Mouse (Mus musculus) bone marrow, adult 2 months (tissue): ENCODE measurements around the gene Taok1.

ENCODE experiments used
- CTCF ChIP-seq: fragments of 200-500 bp; IDR thresholded peaks from 2 replicates; pipeline ENCODE4 v1.5.1; 2011; ENCODE audit warnings: low read length, control low read depth; ENCODE audit not compliant: control insufficient read depth, insufficient read depth
- POLR2A ChIP-seq: fragments of 200-500 bp; IDR thresholded peaks from 2 replicates; pipeline ENCODE4 v1.6.1; 2011; ENCODE audit warnings: low read depth, mild to moderate bottlenecking, control low read depth, low read length, borderline replicate concordance; ENCODE audit not compliant: control insufficient read depth

- no peak for TF ChIP-seq CTCF
- no peak for TF ChIP-seq POLR2A
These were observed 102.2 kb downstream of the Taok1 start for GRCm38 (mm10) chr11:77505291-77505980.
